Mouse (Mus musculus) hindbrain, postnatal 0 days (tissue): ENCODE results near the gene Osm. TPM values are rescaled to one million over a fixed set of nuclear protein-coding genes. Genes with fewer than 3 reads are reported as not detected.

Experiments used
- ATAC-seq: fragments of 200-750 bp; cut with Nextera tagmentation; 2 replicates; pipeline ENCODE4 v1.8.0; 2017; ENCODE audit warnings: mild to moderate bottlenecking, moderate TSS enrichment, moderate library complexity
- DNase-seq: peaks from one replicate; pipeline ENCODE4 v3.0.0-alpha.2; 2015; ENCODE audit warnings: low spot score
- H3K27ac ChIP-seq: fragments of 300-500 bp; sonication (generic); 2 replicates; pipeline ENCODE4 v1.5.1; 2014; ENCODE audit warnings: mild to moderate bottlenecking
- H3K27me3 ChIP-seq: fragments of 300-500 bp; sonication (generic); 2 replicates; pipeline ENCODE4 v1.6.1; 2014; ENCODE audit warnings: low read length, mixed read lengths; ENCODE audit not compliant: insufficient read depth
- H3K36me3 ChIP-seq: fragments of 300-500 bp; sonication (generic); 2 replicates; pipeline ENCODE4 v1.6.1; 2014; ENCODE audit warnings: low read length, mixed read lengths; ENCODE audit not compliant: insufficient read depth
- H3K4me1 ChIP-seq: fragments of 300-500 bp; sonication (generic); 2 replicates; pipeline ENCODE4 v1.6.1; 2014; ENCODE audit warnings: antibody characterized with exemption, low read length, mixed read lengths; ENCODE audit not compliant: insufficient read depth
- H3K4me2 ChIP-seq: fragments of 300-500 bp; sonication (generic); 2 replicates; pipeline ENCODE4 v1.6.1; 2014; ENCODE audit warnings: low read depth, mild to moderate bottlenecking, low read length, moderate library complexity, mixed read lengths
- H3K4me3 ChIP-seq: fragments of 300-500 bp; sonication (generic); 2 replicates; pipeline ENCODE4 v1.5.1; 2014; ENCODE audit warnings: low read length
- H3K9ac ChIP-seq: fragments of 300-500 bp; sonication (generic); replicated peaks from 2 replicates; pipeline ENCODE4 v1.6.1; 2014; ENCODE audit warnings: mild to moderate bottlenecking, low read length, moderate library complexity, mixed read lengths
- H3K9me3 ChIP-seq: fragments of 300-500 bp; sonication (generic); 2 replicates; pipeline ENCODE4 v1.6.1; 2016; ENCODE audit warnings: low read length, mixed read lengths
- CTCF ChIP-seq: IDR thresholded peaks from 2 replicates; pipeline ENCODE4 v1.5.1; 2016; ENCODE audit warnings: antibody characterized with exemption, control low read depth, low read depth
- WGBS: fragments of 180-500 bp; shearing (Covaris S2); extraction: QIAGEN DNeasy Blood & Tissue Kit; methylation state at CpG from one replicate; pipeline ENCODE4 v1.1.7; 2014; 5-methylcytosine and 5-hydroxymethylcytosine counted together
- polyA plus RNA-seq: library from polyadenylated mRNA; unstranded; fragments of >200 nt; fragmentation: Nextera tagmentation; extraction: Ambion mirVana; gene quantifications from 2 replicates; pipeline ENCODE4 v1.2.1, GENCODE M21; 2015
- total RNA-seq: library from RNA; depleted of rRNA; stranded (reverse); fragments of >200 nt; gene quantifications from 2 replicates; pipeline ENCODE4 v1.2.3, GENCODE M21; 2014

The Osm gene
- total and polyA plus RNA-seq, 2 experiments from 2014 or later: 0.08 TPM; not detected in 1

DNA sequence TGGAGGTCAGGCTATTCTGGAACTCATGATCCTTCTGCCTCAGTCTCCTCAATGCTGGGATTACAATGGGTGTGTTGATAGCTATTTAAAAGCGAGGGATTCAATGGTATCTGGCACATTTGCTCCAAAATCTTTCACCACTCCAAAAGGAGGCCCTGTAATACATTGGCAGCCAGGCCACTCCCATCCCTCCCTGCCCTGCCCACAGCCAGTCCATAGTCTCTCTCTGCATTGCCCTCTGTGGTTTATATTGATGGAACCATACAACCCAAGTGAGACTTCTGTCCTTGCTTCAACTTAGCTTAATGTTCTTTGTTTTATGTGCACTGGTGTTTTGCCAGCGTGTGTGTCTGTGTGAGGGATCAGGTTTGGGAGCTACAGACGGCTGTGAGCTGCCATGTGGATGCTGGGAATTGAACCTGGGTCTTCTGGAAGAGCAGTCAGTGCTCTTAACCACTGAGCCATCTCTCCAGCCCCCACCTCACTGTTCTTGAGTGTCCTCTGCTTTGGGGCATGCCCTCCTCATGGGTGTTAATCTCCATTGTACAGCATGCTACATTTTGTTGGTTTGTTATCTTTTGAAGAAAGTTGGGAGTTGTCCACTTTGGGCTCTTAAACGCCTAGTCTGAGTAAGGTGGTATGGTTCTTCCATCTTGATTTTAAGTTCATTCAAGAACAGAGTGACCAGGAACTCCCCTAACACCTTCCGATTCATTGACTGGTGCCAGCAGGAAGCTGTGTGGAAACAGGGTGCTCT is 9.5 kb upstream of the Osm start:
- Histone ChIP-seq H3K4me2 (no peak overlapping the region), H3K4me1 (0 out of 2 replicates have a peak, but pooled peaks cover 6% of the 10 kb centered on the region), H3K27ac (no peak overlapping the region), H3K9ac (no peak overlapping the region), H3K36me3 (no peaks in the 10 kb centered on the region), H3K27me3 (no peaks in the 10 kb centered on the region), H3K9me3 (no peaks in the 10 kb centered on the region), H3K4me3 (no peak overlapping the region)
- ATAC-seq (no peak), DNase-seq (no peak)
- no peak for TF ChIP-seq CTCF
- WGBS: 86% methylated on average over 5 of the region's 5 CpGs

DNA sequence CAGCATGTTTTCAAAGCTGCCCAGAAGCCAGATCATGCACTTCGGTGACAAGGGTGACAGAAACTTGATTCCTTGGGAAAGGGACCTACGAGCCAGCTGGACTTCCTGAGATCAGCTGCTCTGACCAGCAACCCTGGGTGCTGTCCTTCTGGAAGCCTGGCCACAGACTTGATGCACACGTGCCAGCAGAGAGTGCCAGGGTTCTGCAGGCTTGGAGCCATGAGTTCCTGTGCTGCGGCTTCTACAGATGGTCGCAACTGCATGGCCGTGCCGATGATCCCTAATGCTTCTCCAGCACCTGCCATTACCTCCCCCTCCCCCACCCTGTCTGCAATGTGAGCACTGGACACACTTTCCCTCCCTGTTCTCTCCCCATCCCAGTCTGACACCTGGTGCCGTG is 7.8 kb upstream of the Osm start:
- no peaks in the 10 kb centered on the region for H3K27me3 ChIP-seq
- 0 out of 2 replicates have a peak, but pooled peaks cover 6% of the 10 kb centered on the region for H3K4me1 ChIP-seq
- H3K9ac ChIP-seq: no peak overlapping the region
- no peak overlapping the region for H3K4me2 ChIP-seq
- DNase-seq (peak; percentile 82), ATAC-seq (peak; percentile 88)
- 35% methylated on average over 8 of the region's 8 CpGs for WGBS
- H3K9me3 ChIP-seq: no peaks in the 10 kb centered on the region
- no peaks in the 10 kb centered on the region for H3K36me3 ChIP-seq
- no peak overlapping the region for H3K4me3 ChIP-seq
- H3K27ac ChIP-seq: 0 out of 2 replicates have a peak overlapping the region, but pooled peaks have one; percentile 4
- no peak for TF ChIP-seq CTCF

DNA sequence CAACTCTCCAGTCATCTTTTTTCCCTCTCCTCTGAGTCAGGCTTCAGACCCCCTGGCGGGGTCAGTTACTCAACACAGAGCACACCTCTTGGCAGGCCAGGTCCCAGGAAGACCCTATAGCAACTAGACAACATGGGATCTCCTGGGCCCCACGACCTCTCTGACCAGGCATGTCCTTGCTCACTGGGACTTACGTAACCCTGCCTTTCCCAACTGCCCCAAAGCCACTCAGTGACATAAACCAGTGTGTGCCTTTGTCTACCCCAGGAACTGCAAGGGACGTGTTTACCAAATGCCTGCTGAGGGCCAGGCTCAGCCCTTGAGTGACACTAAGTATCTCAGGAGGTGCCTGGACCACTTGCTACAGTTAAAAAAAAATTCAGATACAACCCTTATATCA is 6.4 kb upstream of the Osm start:
- 0 out of 2 replicates have a peak, but pooled peaks cover 6% of the 10 kb centered on the region for H3K4me1 ChIP-seq
- WGBS: 75% methylated on average over 4 of the region's 4 CpGs
- H3K36me3 ChIP-seq: no peaks in the 10 kb centered on the region
- no peak overlapping the region for H3K4me3 ChIP-seq
- no peak overlapping the region for H3K27ac ChIP-seq
- H3K4me2 ChIP-seq: no peak overlapping the region
- no peak for DNase-seq
- no peaks in the 10 kb centered on the region for H3K9me3 ChIP-seq
- no peak for TF ChIP-seq CTCF
- ATAC-seq: no peak
- H3K9ac ChIP-seq: no peak overlapping the region
- no peaks in the 10 kb centered on the region for H3K27me3 ChIP-seq

DNA sequence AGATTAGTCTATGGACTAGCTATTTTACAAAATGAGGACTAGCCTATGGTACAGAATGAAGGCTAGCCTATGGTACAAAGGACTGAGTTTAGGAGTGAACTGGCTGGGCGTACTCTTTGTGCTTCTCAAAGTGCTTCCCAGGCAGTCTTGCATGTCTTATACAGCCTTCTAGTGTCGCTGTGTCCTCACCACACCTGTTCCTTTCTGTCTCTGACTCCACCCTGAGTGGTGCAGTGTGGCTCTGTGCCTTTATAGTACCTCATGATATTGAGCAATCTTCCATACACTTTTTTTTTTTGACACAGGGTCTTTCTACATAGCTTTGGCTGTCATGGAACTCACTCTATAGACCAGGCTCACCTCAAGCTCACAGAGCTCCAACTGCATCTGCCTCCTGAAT is 4.8 kb upstream of the Osm start:
- 94% methylated on average over 2 of the region's 2 CpGs for WGBS
- Histone ChIP-seq H3K4me2 (no peak overlapping the region), H3K4me1 (0 out of 2 replicates have a peak, but pooled peaks cover 6% of the 10 kb centered on the region), H3K4me3 (no peak overlapping the region), H3K9me3 (no peaks in the 10 kb centered on the region), H3K36me3 (no peaks in the 10 kb centered on the region), H3K27ac (no peak overlapping the region), H3K9ac (no peak overlapping the region), H3K27me3 (no peaks in the 10 kb centered on the region)
- TF ChIP-seq CTCF: no peak
- DNase-seq (no peak), ATAC-seq (no peak)

DNA sequence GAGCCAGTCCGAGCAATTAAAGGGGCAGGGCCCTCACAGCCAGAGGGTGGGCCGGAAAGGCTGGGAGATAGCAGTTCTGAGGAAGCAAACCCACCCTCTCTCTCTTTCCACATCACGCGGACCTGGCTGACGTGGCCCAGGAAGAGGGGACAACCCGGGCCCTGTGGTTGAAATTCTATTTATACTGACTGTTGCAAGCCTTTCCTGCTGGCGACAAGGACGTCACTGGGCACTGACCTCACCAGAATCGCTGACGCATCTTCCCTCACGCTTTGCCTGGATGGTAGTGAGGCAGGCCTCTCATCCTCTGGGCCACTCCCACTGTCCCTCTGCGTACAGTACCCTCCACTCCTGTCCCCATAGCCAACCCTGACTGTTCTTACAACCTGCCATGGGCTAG is 3.6 kb upstream of the Osm start:
- WGBS: 80% methylated on average over 12 of the region's 12 CpGs
- no peak for TF ChIP-seq CTCF
- Histone ChIP-seq H3K4me2 (no peak overlapping the region), H3K9ac (no peak overlapping the region), H3K36me3 (no peaks in the 10 kb centered on the region), H3K4me1 (0 out of 2 replicates have a peak, but pooled peaks cover 6% of the 10 kb centered on the region), H3K27ac (no peak overlapping the region), H3K4me3 (no peak overlapping the region), H3K27me3 (no peaks in the 10 kb centered on the region), H3K9me3 (no peaks in the 10 kb centered on the region)
- no peak for ATAC-seq
- no peak for DNase-seq

DNA sequence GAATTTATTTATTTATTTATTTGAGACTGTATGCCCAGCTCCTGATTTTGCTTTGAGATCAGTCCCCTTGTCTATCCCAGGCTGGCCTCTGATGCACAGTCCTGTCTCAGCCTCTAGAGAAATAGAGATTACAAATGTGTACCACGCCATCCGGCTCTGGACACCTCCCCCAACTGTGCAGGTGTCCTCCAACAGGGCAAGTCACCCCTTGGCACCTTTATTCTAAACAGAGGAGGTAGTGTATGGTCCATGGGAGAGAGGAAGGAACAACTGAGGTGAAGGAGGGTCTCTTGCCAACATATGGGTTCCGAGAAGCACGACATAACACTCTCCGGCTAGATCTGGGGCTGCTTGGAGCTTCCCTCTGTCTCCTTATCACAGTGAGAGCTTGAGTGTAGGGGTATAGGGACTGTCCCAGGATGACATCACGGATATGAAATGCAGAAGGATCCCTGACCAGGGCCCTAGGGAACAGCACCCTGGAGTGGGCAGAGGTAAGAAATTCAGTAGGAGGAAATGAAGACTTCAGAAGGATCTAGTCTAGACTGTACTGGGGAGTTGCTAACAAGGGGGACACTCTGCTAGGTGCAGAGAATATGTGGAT is 1.1 kb upstream of the Osm start:
- H3K9me3 ChIP-seq: no peaks in the 10 kb centered on the region
- no peak overlapping the region for H3K27ac ChIP-seq
- H3K27me3 ChIP-seq: no peaks in the 10 kb centered on the region
- H3K4me2 ChIP-seq: no peak overlapping the region
- H3K9ac ChIP-seq: no peak overlapping the region
- no peaks in the 10 kb centered on the region for H3K36me3 ChIP-seq
- 92% methylated on average over 6 of the region's 6 CpGs for WGBS
- DNase-seq (no peak), ATAC-seq (no peak)
- no peak for TF ChIP-seq CTCF
- no peaks in the 10 kb centered on the region for H3K4me1 ChIP-seq
- H3K4me3 ChIP-seq: no peak overlapping the region
